Mouse (Mus musculus): ENCODE results near the gene Ly6g6e. TPM values are rescaled to one million over a fixed set of nuclear protein-coding genes. Genes with fewer than 3 reads are reported as not detected.

Ly6g6e gene
- total RNA-seq, 1 experiment: 13.4 TPM

GRCm38 (mm10) chr17:35070556-35071229, 6.0 kb upstream of the Ly6g6e start:
- H3K4me3 ChIP-seq (ENCODE audit: insufficient read depth in 1 of 2, low read depth in 1 of 2, low read length in 2 of 2, poor library complexity in 1 of 2, severe bottlenecking in 1 of 2): no peak overlapping the region
- H3K9me3 ChIP-seq (ENCODE audit: control insufficient read depth, insufficient read depth, low read depth, low read length): no peaks in the 10 kb centered on the region
- DNase-seq (ENCODE audit: low read depth, low spot score): no peak
- no peaks in the 10 kb centered on the region for H3K36me3 ChIP-seq (ENCODE audit: control insufficient read depth, insufficient read depth, low read length, poor library complexity, severe bottlenecking)
- in situ Hi-C loops (cut with MboI; ENCODE audit: low sequenced_read_pairs in 2 of 2, unreplicated experiment in 2 of 2): no loop called here
- TF ChIP-seq CHD2 (IDR thresholded peaks at IDR 0.05; ENCODE audit: low read depth, low read length) (no peak), MAFK (IDR thresholded peaks at IDR 0.05; ENCODE audit: insufficient read depth, low read depth, low read length) (no peak), ZNF384 (IDR thresholded peaks at IDR 0.05; ENCODE audit: low read depth, low read length) (no peak), ZC3H11A (IDR thresholded peaks at IDR 0.05; ENCODE audit: borderline replicate concordance, low read depth, low read length) (no peak), HCFC1 (IDR thresholded peaks at IDR 0.05; ENCODE audit: borderline replicate concordance, insufficient read depth, low read length) (no peak)
- H3K27ac ChIP-seq (ENCODE audit: insufficient read depth, low read depth, low read length, poor library complexity, severe bottlenecking): no peak overlapping the region
- H3K4me1 ChIP-seq (ENCODE audit: control insufficient read depth in 2 of 2, insufficient read depth in 2 of 2, low read length in 2 of 2, poor library complexity in 1 of 2): peaks cover 9 to 16% of the 10 kb centered on the region in 2 experiments; a peak in 3 of 4 replicates
- no peak overlapping the region for H3K9ac ChIP-seq (ENCODE audit: insufficient read depth, low read depth, low read length, poor library complexity, severe bottlenecking)

- no peak for TF ChIP-seq ZC3H11A (IDR thresholded peaks at IDR 0.05; ENCODE audit: borderline replicate concordance, low read depth, low read length)
- no peak for TF ChIP-seq MAFK (IDR thresholded peaks at IDR 0.05; ENCODE audit: insufficient read depth, low read depth, low read length)
- Histone ChIP-seq H3K27ac (ENCODE audit: insufficient read depth, low read depth, low read length, poor library complexity, severe bottlenecking) (no peak overlapping the region), H3K9me3 (ENCODE audit: control insufficient read depth, insufficient read depth, low read depth, low read length) (no peaks in the 10 kb centered on the region), H3K4me1 (ENCODE audit: control insufficient read depth in 2 of 2, insufficient read depth in 2 of 2, low read length in 2 of 2, poor library complexity in 1 of 2) (peaks cover 11 to 13% of the 10 kb centered on the region in 2 experiments; a peak in 2 of 4 replicates), H3K9ac (ENCODE audit: insufficient read depth, low read depth, low read length, poor library complexity, severe bottlenecking) (no peak overlapping the region), H3K4me3 (ENCODE audit: insufficient read depth in 1 of 2, low read depth in 1 of 2, low read length in 2 of 2, poor library complexity in 1 of 2, severe bottlenecking in 1 of 2) (no peak overlapping the region), H3K36me3 (ENCODE audit: control insufficient read depth, insufficient read depth, low read length, poor library complexity, severe bottlenecking) (no peaks in the 10 kb centered on the region)
- DNase-seq (ENCODE audit: low read depth, low spot score): no peak
- in situ Hi-C loops (cut with MboI; ENCODE audit: low sequenced_read_pairs in 2 of 2, unreplicated experiment in 2 of 2): no loop called here
Measured at GRCm38 (mm10) chr17:35071454-35071853, 5.2 kb upstream of the Ly6g6e start.

DNA sequence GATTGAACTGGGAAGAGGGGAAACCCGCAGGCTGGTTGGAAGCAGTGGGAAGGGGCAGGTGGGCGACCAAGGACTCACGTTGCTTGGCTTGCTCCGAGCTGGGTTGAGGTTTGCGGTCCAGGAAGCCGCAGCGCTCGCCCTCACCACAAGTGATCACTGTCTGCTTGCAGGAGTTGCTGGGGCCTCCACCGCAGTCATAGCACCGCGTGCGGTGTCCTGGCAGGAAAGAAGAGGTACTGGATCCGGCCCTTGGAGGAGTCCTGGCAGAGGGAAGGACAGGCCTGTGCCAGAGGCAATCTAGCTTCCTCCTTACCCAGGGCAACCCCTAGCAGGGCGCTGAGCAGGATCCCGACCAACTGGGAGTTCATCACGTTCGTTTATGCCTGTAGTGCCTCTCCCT, 2.6 kb upstream of the Ly6g6e start:
- no peaks in the 10 kb centered on the region for H3K9me3 ChIP-seq (ENCODE audit: control insufficient read depth, insufficient read depth, low read depth, low read length)
- peak overlapping the region; percentile 52 for H3K9ac ChIP-seq (ENCODE audit: insufficient read depth, low read depth, low read length, poor library complexity, severe bottlenecking)
- peaks cover 16 to 20% of the 10 kb centered on the region in 2 experiments for H3K4me1 ChIP-seq (ENCODE audit: control insufficient read depth in 2 of 2, insufficient read depth in 2 of 2, low read length in 2 of 2, poor library complexity in 1 of 2)
- H3K4me3 ChIP-seq (ENCODE audit: insufficient read depth in 1 of 2, low read depth in 1 of 2, low read length in 2 of 2, poor library complexity in 1 of 2, severe bottlenecking in 1 of 2): peak overlapping the region; percentile 16 to 57
- DNase-seq (ENCODE audit: low read depth, low spot score): no peak
- in situ Hi-C loops (cut with MboI; ENCODE audit: low sequenced_read_pairs in 2 of 2, unreplicated experiment in 2 of 2): no loop called here
- H3K27ac ChIP-seq (ENCODE audit: insufficient read depth, low read depth, low read length, poor library complexity, severe bottlenecking): no peak overlapping the region
- no peaks in the 10 kb centered on the region for H3K36me3 ChIP-seq (ENCODE audit: control insufficient read depth, insufficient read depth, low read length, poor library complexity, severe bottlenecking)
- TF ChIP-seq HCFC1 (IDR thresholded peaks at IDR 0.05; ENCODE audit: borderline replicate concordance, insufficient read depth, low read length): no peak
- TF ChIP-seq MAFK (IDR thresholded peaks at IDR 0.05; ENCODE audit: insufficient read depth, low read depth, low read length): no peak
- TF ChIP-seq ZNF384 (IDR thresholded peaks at IDR 0.05; ENCODE audit: low read depth, low read length): no peak
- no peak for TF ChIP-seq CHD2 (IDR thresholded peaks at IDR 0.05; ENCODE audit: low read depth, low read length)
- TF ChIP-seq ZC3H11A (IDR thresholded peaks at IDR 0.05; ENCODE audit: borderline replicate concordance, low read depth, low read length): no peak

- H3K4me3 ChIP-seq (ENCODE audit: insufficient read depth in 1 of 2, low read depth in 1 of 2, low read length in 2 of 2, poor library complexity in 1 of 2, severe bottlenecking in 1 of 2): peak overlapping the region; percentile 52 to 54
- no peak for DNase-seq (ENCODE audit: low read depth, low spot score)
- H3K36me3 ChIP-seq (ENCODE audit: control insufficient read depth, insufficient read depth, low read length, poor library complexity, severe bottlenecking): no peaks in the 10 kb centered on the region
- peaks cover 11 to 17% of the 10 kb centered on the region in 2 experiments for H3K4me1 ChIP-seq (ENCODE audit: control insufficient read depth in 2 of 2, insufficient read depth in 2 of 2, low read length in 2 of 2, poor library complexity in 1 of 2)
- no peaks in the 10 kb centered on the region for H3K9me3 ChIP-seq (ENCODE audit: control insufficient read depth, insufficient read depth, low read depth, low read length)
- in situ Hi-C loops (cut with MboI; ENCODE audit: low sequenced_read_pairs in 2 of 2, unreplicated experiment in 2 of 2): no loop called here
- H3K27ac ChIP-seq (ENCODE audit: insufficient read depth, low read depth, low read length, poor library complexity, severe bottlenecking): peak overlapping the region; percentile 90
- TF ChIP-seq CHD2 (IDR thresholded peaks at IDR 0.05; ENCODE audit: low read depth, low read length): no peak
- TF ChIP-seq MAFK (IDR thresholded peaks at IDR 0.05; ENCODE audit: insufficient read depth, low read depth, low read length): no peak
- TF ChIP-seq ZC3H11A (IDR thresholded peaks at IDR 0.05; ENCODE audit: borderline replicate concordance, low read depth, low read length): no peak
- peak overlapping the region; percentile 18; the same call in 1 of the 2 replicates for H3K9ac ChIP-seq (ENCODE audit: insufficient read depth, low read depth, low read length, poor library complexity, severe bottlenecking)
Measured at GRCm38 (mm10) chr17:35077285-35077684, 583 bp downstream of the Ly6g6e start.

Data from ES-E14 (cell line).